Mouse (Mus musculus): ENCODE measurements around the gene Coro2b.
A peak's percentile ranks its signal among the peaks of the same experiment; 100 is the strongest.

The Coro2b gene

GRCm38 (mm10) chr9:62432261-62433060 is 104.4 kb downstream of the Coro2b start:
- DNase-seq, result no peak

GRCm38 (mm10) chr9:62430741-62431140 is 106.1 kb downstream of the Coro2b start:
- no peak for DNase-seq

GRCm38 (mm10) chr9:62427010-62427409 is 109.8 kb downstream of the Coro2b start:
- no peak for DNase-seq

GRCm38 (mm10) chr9:62426531-62426930 is 110.3 kb downstream of the Coro2b start:
- no peak for DNase-seq

GRCm38 (mm10) chr9:62426021-62426420 is 110.8 kb downstream of the Coro2b start:
- no peak for DNase-seq

GRCm38 (mm10) chr9:62425265-62425664 is 111.6 kb downstream of the Coro2b start:
- no peak for DNase-seq

- DNase-seq, result no peak
These were observed 113.0 kb downstream of the Coro2b start for GRCm38 (mm10) chr9:62423871-62424270.

GRCm38 (mm10) chr9:62422926-62423325 is 113.9 kb downstream of the Coro2b start:
- DNase-seq, result no peak

- DNase-seq, result no peak
These were observed 114.9 kb downstream of the Coro2b start for GRCm38 (mm10) chr9:62421911-62422310.

- DNase-seq, result peak; percentile 85
These were observed 115.8 kb downstream of the Coro2b start for GRCm38 (mm10) chr9:62421027-62421426.

- DNase-seq, result no peak
These were observed 116.5 kb downstream of the Coro2b start for GRCm38 (mm10) chr9:62420261-62420917.

GRCm38 (mm10) chr9:62418742-62419141 is 118.1 kb downstream of the Coro2b start:
- no peak for DNase-seq

GRCm38 (mm10) chr9:62407357-62408146 is 129.3 kb downstream of the Coro2b start:
- DNase-seq, result no peak

GRCm38 (mm10) chr9:62406423-62407013 is 130.3 kb downstream of the Coro2b start:
- DNase-seq, result no peak

- no peak for DNase-seq
These were observed 135.3 kb downstream of the Coro2b start for GRCm38 (mm10) chr9:62401589-62401988.

- DNase-seq, result no peak
These were observed 136.2 kb downstream of the Coro2b start for GRCm38 (mm10) chr9:62400531-62401170.

- no peak for DNase-seq
These were observed 142.7 kb downstream of the Coro2b start for GRCm38 (mm10) chr9:62394163-62394562.

- DNase-seq, result no peak
These were observed 143.3 kb downstream of the Coro2b start for GRCm38 (mm10) chr9:62393531-62393930.

- DNase-seq, result no peak
These were observed 147.1 kb downstream of the Coro2b start for GRCm38 (mm10) chr9:62389735-62390134.

- no peak for DNase-seq
These were observed 150.9 kb downstream of the Coro2b start for GRCm38 (mm10) chr9:62385727-62386518.

- no peak for DNase-seq
These were observed 151.8 kb downstream of the Coro2b start for GRCm38 (mm10) chr9:62385062-62385461.

Data from embryo, embryonic 11 days (tissue).